Mouse (Mus musculus): ENCODE data around the gene Nudt7. TPM values are rescaled to one million over a fixed set of nuclear protein-coding genes. Genes with fewer than 3 reads are reported as not detected.

Gene Nudt7
- polyA plus RNA-seq, 1 experiment = 3.4 TPM

DNA sequence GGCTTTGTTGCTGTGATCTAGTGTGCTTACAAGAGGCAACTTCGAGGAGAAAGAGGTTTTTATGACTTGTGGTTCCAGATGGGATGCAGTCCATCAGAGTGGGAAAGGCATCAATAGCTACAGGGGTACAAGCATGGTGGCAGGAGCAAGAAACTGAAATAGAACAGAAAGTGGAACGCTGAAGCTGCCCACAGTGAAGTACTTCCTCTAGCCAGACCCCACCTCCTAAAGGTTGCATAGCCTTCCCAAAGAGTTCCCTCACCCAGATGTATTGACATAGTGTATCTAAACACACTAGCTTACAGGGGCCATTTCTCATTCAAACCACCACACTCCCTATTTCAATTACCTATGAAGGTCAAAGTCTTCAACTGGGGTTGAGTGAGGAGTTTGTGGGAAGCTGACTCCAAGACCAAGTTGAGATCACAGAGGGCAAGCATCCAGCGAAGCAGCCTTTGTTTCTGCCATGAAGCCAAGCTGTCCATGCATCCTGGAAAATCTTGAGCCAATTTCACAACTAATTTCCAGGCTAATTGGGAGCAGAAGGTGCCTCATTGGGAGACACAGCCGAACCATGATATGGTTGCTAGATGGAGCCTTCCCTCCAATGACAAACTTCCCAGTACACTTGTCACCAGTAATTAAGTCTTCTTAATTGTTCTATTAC is 9.1 kb upstream of the Nudt7 start:
- H3K36me3 ChIP-seq (ENCODE audit: control insufficient read depth, insufficient read depth, low read length) = no peaks in the 10 kb centered on the region
- no peaks in the 10 kb centered on the region for H3K4me1 ChIP-seq (ENCODE audit: control insufficient read depth, insufficient read depth, insufficient read length)
- WGBS = 56% methylated on average over 4 of the region's 4 CpGs
- no peak overlapping the region for H3K27ac ChIP-seq (ENCODE audit: insufficient read depth, low read length)
- H3K27me3 ChIP-seq (ENCODE audit: control insufficient read depth, insufficient read depth, low read length) = no peaks in the 10 kb centered on the region
- no peak overlapping the region for H3K4me3 ChIP-seq (ENCODE audit: extremely low read depth, insufficient read depth, insufficient read length)
- TF ChIP-seq CTCF (IDR thresholded peaks at IDR 0.05; ENCODE audit: extremely low read depth, insufficient read depth, insufficient read length, insufficient replicate concordance) = no peak
- TF ChIP-seq POLR2A (IDR thresholded peaks at IDR 0.05; ENCODE audit: low read depth, low read length) = no peak
- no peak for DNase-seq (ENCODE audit: low read depth in 1 of 2, low spot score in 2 of 2)

DNA sequence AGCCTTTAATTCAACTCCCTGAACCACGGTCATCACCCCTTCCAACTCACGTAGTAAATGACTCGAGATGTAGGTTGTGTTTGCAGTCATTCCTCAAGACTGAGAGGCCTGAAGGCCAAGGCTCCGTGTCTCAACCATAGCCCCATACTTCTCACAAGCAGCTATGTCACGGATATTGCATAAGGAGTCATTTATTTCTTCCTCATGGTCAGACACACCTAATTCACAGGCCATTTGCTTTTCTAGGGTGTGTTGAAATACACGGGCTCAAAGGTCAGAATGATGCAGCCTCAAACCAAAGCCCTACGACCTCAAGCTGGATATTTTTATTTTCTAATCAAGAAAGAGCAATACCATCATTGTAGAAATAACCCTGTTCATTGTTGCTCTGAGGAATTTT is 2.5 kb upstream of the Nudt7 start:
- H3K36me3 ChIP-seq (ENCODE audit: control insufficient read depth, insufficient read depth, low read length) = no peaks in the 10 kb centered on the region
- H3K4me3 ChIP-seq (ENCODE audit: extremely low read depth, insufficient read depth, insufficient read length) = no peak overlapping the region
- no peaks in the 10 kb centered on the region for H3K27me3 ChIP-seq (ENCODE audit: control insufficient read depth, insufficient read depth, low read length)
- no peak for DNase-seq (ENCODE audit: low read depth in 1 of 2, low spot score in 2 of 2)
- no peak overlapping the region for H3K27ac ChIP-seq (ENCODE audit: insufficient read depth, low read length)
- 84% methylated on average over 7 of the region's 7 CpGs for WGBS
- TF ChIP-seq CTCF (IDR thresholded peaks at IDR 0.05; ENCODE audit: extremely low read depth, insufficient read depth, insufficient read length, insufficient replicate concordance) (no peak), POLR2A (IDR thresholded peaks at IDR 0.05; ENCODE audit: low read depth, low read length) (no peak)
- H3K4me1 ChIP-seq (ENCODE audit: control insufficient read depth, insufficient read depth, insufficient read length) = no peaks in the 10 kb centered on the region; the same call in 1 of the 2 replicates

DNA sequence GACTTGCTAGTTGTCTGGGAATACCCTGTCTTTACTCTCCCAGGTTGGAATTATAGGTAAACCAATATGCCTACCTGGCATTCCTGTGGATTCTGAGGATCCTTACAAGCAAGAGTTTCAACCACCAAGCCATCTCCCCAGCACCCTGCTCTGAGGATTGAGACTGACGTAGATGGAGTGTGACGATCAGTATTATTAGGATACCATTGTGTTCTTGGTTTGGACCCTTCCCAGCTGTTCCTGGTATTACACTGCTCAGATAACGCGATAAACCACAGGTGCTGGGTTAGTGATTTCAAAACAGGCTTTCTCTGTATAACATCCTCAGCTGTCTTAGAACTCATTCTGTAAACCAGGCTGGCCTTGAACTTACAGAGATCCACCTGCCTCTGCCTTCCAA is 1.9 kb upstream of the Nudt7 start:
- Histone ChIP-seq H3K36me3 (ENCODE audit: control insufficient read depth, insufficient read depth, low read length) (no peaks in the 10 kb centered on the region), H3K4me1 (ENCODE audit: control insufficient read depth, insufficient read depth, insufficient read length) (no peaks in the 10 kb centered on the region; the same call in 1 of the 2 replicates), H3K4me3 (ENCODE audit: extremely low read depth, insufficient read depth, insufficient read length) (no peak overlapping the region), H3K27me3 (ENCODE audit: control insufficient read depth, insufficient read depth, low read length) (no peaks in the 10 kb centered on the region), H3K27ac (ENCODE audit: insufficient read depth, low read length) (no peak overlapping the region)
- DNase-seq (ENCODE audit: low read depth in 1 of 2, low spot score in 2 of 2) = no peak
- TF ChIP-seq CTCF (IDR thresholded peaks at IDR 0.05; ENCODE audit: extremely low read depth, insufficient read depth, insufficient read length, insufficient replicate concordance) (no peak), POLR2A (IDR thresholded peaks at IDR 0.05; ENCODE audit: low read depth, low read length) (no peak)
- whole genome bisulfite sequencing = 90% methylated on average over 4 of the region's 4 CpGs

DNA sequence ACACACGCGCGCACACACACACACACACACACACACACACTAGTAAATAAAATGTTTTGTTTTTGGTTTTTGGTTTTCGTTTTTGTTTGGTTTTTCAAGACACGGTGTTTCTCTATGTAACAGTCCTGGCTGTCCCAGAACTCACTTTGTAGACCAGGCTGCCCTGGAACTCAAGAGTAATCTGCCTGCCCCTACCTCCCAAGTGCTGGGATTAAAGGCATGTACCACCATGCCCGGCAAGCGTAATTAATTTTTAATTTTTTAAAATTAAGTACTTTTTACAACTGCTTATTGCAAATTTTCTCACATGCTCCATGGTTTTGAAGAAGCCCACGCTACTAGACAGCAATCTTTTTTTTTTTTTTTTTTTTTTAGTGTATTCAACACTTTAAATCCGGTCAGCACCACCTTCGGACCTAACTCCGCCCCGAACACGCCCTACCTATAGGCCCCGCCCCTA is 277 bp upstream of the Nudt7 start:
- H3K4me1 ChIP-seq (ENCODE audit: control insufficient read depth, insufficient read depth, insufficient read length) = no peaks in the 10 kb centered on the region; the same call in 1 of the 2 replicates
- H3K27me3 ChIP-seq (ENCODE audit: control insufficient read depth, insufficient read depth, low read length) = no peaks in the 10 kb centered on the region
- peak overlapping the region; percentile 70; the same call in 1 of the 2 replicates for H3K4me3 ChIP-seq (ENCODE audit: extremely low read depth, insufficient read depth, insufficient read length)
- no peak for DNase-seq (ENCODE audit: low read depth in 1 of 2, low spot score in 2 of 2)
- TF ChIP-seq CTCF (IDR thresholded peaks at IDR 0.05; ENCODE audit: extremely low read depth, insufficient read depth, insufficient read length, insufficient replicate concordance) (no peak), POLR2A (IDR thresholded peaks at IDR 0.05; ENCODE audit: low read depth, low read length) (no peak)
- H3K27ac ChIP-seq (ENCODE audit: insufficient read depth, low read length) = no peak overlapping the region
- 31% methylated on average over 14 of the region's 14 CpGs for WGBS
- H3K36me3 ChIP-seq (ENCODE audit: control insufficient read depth, insufficient read depth, low read length) = 0 out of 2 replicates have a peak, but pooled peaks cover 1% of the 10 kb centered on the region

DNA sequence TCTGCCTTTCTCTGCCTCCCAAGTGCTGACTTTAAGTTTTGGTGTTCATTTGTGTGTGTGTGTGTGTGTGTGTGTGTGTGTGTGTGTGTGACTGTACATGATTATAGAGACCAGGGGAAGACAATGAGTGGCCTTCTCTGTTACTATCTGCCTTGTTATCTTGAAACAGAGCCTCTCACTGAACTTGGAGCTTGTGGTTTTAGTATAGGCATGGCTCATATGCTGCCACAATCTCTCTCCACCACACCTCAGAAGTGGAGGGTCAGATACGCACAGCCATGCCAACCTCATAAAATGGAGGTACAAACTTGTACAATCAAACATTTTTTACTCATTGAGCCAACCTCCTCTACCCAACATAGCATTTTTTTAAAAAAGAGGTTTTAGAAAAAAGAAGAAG is 3.4 kb downstream of the Nudt7 start:
- TF ChIP-seq POLR2A (IDR thresholded peaks at IDR 0.05; ENCODE audit: low read depth, low read length) (no peak), CTCF (IDR thresholded peaks at IDR 0.05; ENCODE audit: extremely low read depth, insufficient read depth, insufficient read length, insufficient replicate concordance) (no peak)
- Histone ChIP-seq H3K27me3 (ENCODE audit: control insufficient read depth, insufficient read depth, low read length) (no peaks in the 10 kb centered on the region), H3K4me1 (ENCODE audit: control insufficient read depth, insufficient read depth, insufficient read length) (no peaks in the 10 kb centered on the region; the same call in 1 of the 2 replicates), H3K4me3 (ENCODE audit: extremely low read depth, insufficient read depth, insufficient read length) (no peak overlapping the region), H3K27ac (ENCODE audit: insufficient read depth, low read length) (no peak overlapping the region), H3K36me3 (ENCODE audit: control insufficient read depth, insufficient read depth, low read length) (0 out of 2 replicates have a peak, but pooled peaks cover 1% of the 10 kb centered on the region)
- WGBS = 84% methylated on average over 1 of the region's 1 CpGs
- no peak for DNase-seq (ENCODE audit: low read depth in 1 of 2, low spot score in 2 of 2)

DNA sequence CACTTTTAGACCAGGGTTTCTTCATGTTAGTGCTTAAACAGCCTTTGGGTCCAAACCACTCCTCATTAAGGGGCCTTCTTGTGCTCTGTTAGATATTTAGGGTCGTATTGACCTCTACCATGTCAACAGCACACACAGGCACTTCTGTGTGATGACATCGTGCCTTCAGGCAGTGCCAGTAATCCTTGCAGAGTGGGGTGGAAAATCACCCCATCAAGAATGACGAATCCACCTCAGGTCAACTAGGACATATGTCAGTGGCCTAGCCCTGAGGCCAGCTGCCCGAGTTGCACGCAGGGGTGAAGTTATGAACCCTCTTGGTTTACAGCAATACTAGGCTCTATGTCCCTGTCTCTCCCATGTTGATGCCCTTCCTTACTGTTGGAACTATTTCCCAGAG is 3.8 kb downstream of the Nudt7 start:
- 0 out of 2 replicates have a peak, but pooled peaks cover 1% of the 10 kb centered on the region for H3K36me3 ChIP-seq (ENCODE audit: control insufficient read depth, insufficient read depth, low read length)
- TF ChIP-seq CTCF (IDR thresholded peaks at IDR 0.05; ENCODE audit: extremely low read depth, insufficient read depth, insufficient read length, insufficient replicate concordance) (no peak), POLR2A (IDR thresholded peaks at IDR 0.05; ENCODE audit: low read depth, low read length) (no peak)
- H3K27me3 ChIP-seq (ENCODE audit: control insufficient read depth, insufficient read depth, low read length) = no peaks in the 10 kb centered on the region
- 93% methylated on average over 5 of the region's 5 CpGs for WGBS
- DNase-seq (ENCODE audit: low read depth in 1 of 2, low spot score in 2 of 2) = no peak
- H3K4me3 ChIP-seq (ENCODE audit: extremely low read depth, insufficient read depth, insufficient read length) = no peak overlapping the region
- no peak overlapping the region for H3K27ac ChIP-seq (ENCODE audit: insufficient read depth, low read length)
- no peaks in the 10 kb centered on the region; the same call in 1 of the 2 replicates for H3K4me1 ChIP-seq (ENCODE audit: control insufficient read depth, insufficient read depth, insufficient read length)

DNA sequence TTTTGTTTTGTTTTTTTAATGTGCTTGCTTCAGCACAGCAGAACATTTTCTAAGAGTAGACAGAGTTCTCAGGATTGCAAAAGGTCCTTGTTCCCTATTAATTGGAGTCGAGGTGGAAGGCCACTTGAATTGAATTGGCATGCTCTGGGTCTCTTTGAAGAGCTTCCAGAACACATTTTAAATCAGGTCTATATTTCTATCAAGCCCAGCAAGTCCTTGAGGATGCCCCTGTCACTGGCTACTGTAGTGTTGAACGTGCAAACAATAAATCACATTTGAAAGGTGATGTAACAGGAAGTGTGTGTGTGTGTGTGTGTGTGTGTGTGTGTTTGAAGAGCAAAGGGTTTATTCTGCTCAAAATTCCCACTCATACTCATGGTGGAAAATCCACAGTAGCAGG is 7.1 kb downstream of the Nudt7 start:
- 54% methylated on average over 2 of the region's 2 CpGs for WGBS
- Histone ChIP-seq H3K4me3 (ENCODE audit: extremely low read depth, insufficient read depth, insufficient read length) (no peak overlapping the region), H3K36me3 (ENCODE audit: control insufficient read depth, insufficient read depth, low read length) (0 out of 2 replicates have a peak, but pooled peaks cover 2% of the 10 kb centered on the region), H3K4me1 (ENCODE audit: control insufficient read depth, insufficient read depth, insufficient read length) (no peaks in the 10 kb centered on the region), H3K27me3 (ENCODE audit: control insufficient read depth, insufficient read depth, low read length) (no peaks in the 10 kb centered on the region), H3K27ac (ENCODE audit: insufficient read depth, low read length) (no peak overlapping the region)
- no peak for TF ChIP-seq CTCF (IDR thresholded peaks at IDR 0.05; ENCODE audit: extremely low read depth, insufficient read depth, insufficient read length, insufficient replicate concordance)
- TF ChIP-seq POLR2A (IDR thresholded peaks at IDR 0.05; ENCODE audit: low read depth, low read length) = no peak
- no peak for DNase-seq (ENCODE audit: low read depth in 1 of 2, low spot score in 2 of 2)

Data from spleen, adult 2 months (tissue).